Mouse (Mus musculus): ENCODE measurements around the gene Vps26a. TPM values are rescaled to one million over a fixed set of nuclear protein-coding genes. Genes with fewer than 3 reads are reported as not detected.
A peak's percentile ranks its signal among the peaks of the same experiment; 100 is the strongest.

Vps26a gene
- 1.4 and 1.5 TPM in 2 replicates for polyA plus RNA-seq (2012)

DNA sequence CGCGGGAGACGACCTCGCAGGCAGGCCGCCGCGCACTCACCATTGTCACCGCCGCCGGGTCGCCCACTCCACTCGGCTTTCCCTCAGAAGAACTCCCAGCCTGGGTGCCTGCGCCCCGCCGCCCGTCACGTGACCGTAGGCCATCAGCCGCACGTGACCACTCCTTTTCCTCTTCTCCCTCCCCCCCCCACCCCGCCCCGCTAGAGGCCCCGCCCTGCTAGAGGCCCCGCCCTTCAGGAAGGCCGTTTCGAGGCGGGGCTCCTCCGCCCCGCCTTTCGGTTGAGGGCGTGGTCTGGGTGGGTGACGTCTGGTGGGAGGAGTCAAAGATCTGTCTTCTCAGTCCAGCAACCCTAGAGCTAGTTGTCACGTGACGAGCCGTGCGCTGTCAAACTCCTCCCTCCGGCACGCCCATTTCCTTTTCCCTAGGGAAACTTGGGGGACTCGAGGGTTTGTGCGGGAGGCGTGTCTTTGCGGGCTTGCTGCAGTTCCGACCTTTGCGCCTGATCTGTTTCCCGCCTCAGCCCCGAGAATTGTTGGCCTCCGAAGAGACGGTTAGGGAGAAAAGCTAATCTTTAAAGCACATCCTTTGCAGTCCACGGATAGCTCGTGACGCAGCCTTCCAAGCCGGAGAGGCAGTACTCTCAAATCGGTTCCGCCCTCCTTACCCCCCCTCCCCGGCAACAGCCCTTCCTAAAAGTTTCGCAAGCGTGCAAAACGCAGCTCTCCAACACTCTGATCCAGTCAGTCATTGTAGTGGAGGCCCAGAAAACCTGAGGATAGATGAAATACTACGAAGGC lies at the start of gene Vps26a:
Gene Vps26a (minus strand): TSS at position 188 of the 798 bp plus-strand sequence.
- Histone ChIP-seq H3K27me3 (ENCODE audit: control insufficient read depth) (no peaks in the 10 kb centered on the region), H3K4me1 (ENCODE audit: control insufficient read depth) (peaks cover 50% of the 10 kb centered on the region), H3K4me3 (replicated peaks) (peak within 1 kb of the TSS; percentile 74), H3K9me3 (ENCODE audit: control insufficient read depth, low read length) (no peaks in the 10 kb centered on the region), H3K36me3 (ENCODE audit: control insufficient read depth) (peaks cover 4% of the 10 kb centered on the region)
- TF ChIP-seq TAL1 (IDR thresholded peaks at IDR 0.05; ENCODE audit: low read length), result no peak

DNA sequence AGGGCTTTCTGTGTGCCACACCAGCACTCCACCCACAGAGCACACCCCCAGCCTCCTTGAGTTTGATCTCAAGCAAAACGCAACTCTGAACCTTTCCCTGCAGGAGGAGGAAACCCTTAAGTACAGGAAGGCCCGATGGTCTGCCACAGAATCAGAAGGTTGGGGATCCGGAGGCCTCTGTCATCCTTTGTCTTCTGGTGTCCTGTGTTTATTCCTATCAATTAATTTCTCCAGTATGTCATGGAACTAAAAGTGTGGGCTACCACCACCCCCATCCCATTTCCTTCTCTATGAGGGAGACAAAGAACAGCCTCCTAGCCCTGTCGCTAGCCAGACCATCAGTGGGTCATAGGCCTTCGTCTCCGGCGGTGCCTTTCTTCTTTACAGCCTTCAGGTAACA lies 47.9 kb upstream of the Vps26a start:
- peaks cover 3% of the 10 kb centered on the region for H3K4me1 ChIP-seq (ENCODE audit: control insufficient read depth)
- no peaks in the 10 kb centered on the region for H3K36me3 ChIP-seq (ENCODE audit: control insufficient read depth)
- no peak overlapping the region for H3K4me3 ChIP-seq (replicated peaks)
- no peaks in the 10 kb centered on the region for H3K9me3 ChIP-seq (ENCODE audit: control insufficient read depth, low read length)
- H3K27me3 ChIP-seq (ENCODE audit: control insufficient read depth), result no peaks in the 10 kb centered on the region
- TF ChIP-seq GATA1 (IDR thresholded peaks at IDR 0.05; ENCODE audit: low read length), result no peak
- no peak for TF ChIP-seq TAL1 (IDR thresholded peaks at IDR 0.05; ENCODE audit: low read length)

DNA sequence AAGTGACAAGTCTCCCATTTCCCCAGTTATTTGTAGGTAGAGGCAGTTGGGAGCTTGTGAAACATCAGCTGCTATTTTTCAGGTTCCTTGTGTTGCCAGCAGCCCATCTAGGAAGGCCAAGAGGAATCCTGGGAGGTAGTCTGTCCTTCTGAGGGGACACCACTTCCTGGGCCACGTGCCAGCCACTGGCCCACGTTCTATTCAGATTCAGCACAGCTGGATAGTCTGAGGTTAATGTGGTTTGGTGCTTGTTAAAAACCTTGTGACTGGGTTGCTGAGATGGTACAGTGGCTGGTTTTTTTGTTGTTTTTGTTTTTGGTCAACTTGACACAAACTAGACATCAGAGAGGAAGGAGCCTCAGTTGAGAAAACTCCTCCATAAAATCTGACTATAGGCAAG lies 46.2 kb upstream of the Vps26a start:
- H3K4me1 ChIP-seq (ENCODE audit: control insufficient read depth), result no peaks in the 10 kb centered on the region
- H3K4me3 ChIP-seq (replicated peaks), result no peak overlapping the region
- H3K36me3 ChIP-seq (ENCODE audit: control insufficient read depth), result no peaks in the 10 kb centered on the region
- no peaks in the 10 kb centered on the region for H3K9me3 ChIP-seq (ENCODE audit: control insufficient read depth, low read length)
- TF ChIP-seq GATA1 (IDR thresholded peaks at IDR 0.05; ENCODE audit: low read length) (no peak), TAL1 (IDR thresholded peaks at IDR 0.05; ENCODE audit: low read length) (no peak)
- H3K27me3 ChIP-seq (ENCODE audit: control insufficient read depth), result no peaks in the 10 kb centered on the region

DNA sequence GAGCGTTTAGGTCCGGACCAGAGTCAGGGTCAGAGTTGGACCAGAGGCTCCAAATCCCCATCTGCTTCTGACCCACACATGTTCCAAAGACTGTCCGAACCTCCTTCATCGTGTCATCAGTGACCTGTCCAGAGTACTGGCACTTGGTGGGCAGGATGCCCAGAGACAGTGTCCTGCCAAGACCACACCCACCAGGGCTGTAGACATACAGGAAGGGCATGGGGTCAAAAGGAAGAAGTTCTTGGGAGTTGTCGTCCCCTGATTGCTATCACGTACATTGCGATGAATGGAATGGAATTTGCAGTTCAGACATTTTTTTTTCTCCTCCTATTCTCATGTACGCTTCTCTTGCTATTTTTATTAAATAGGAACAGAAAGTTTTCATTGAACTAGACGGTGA lies 43.6 kb upstream of the Vps26a start:
- Histone ChIP-seq H3K4me1 (ENCODE audit: control insufficient read depth) (no peaks in the 10 kb centered on the region), H3K27me3 (ENCODE audit: control insufficient read depth) (no peaks in the 10 kb centered on the region), H3K36me3 (ENCODE audit: control insufficient read depth) (no peaks in the 10 kb centered on the region), H3K4me3 (replicated peaks) (no peak overlapping the region), H3K9me3 (ENCODE audit: control insufficient read depth, low read length) (no peaks in the 10 kb centered on the region)
- TF ChIP-seq GATA1 (IDR thresholded peaks at IDR 0.05; ENCODE audit: low read length) (no peak), TAL1 (IDR thresholded peaks at IDR 0.05; ENCODE audit: low read length) (no peak)

DNA sequence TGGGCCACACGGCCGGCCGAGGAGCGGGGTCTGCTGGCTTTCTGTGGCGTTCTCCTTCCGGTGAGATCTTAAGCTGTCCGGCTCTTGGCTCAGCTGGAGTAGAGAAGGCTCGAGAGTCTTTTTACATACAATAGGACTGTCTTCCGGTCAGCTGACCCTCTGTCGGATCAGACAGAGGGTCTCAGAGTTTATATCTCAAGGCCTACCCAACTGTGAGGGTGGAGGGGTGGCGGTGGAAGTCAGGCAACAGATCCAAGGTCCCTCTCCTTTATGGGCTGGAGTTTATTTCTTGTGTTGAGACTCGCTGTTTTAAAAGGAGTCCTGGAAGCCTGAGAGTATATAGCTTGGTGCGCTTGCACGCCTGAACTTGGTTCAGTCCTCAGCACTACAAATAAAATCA lies 40.7 kb upstream of the Vps26a start, which contains the start of gene Srgn:
Gene Srgn (minus strand): TSS at position 101 of the 400 bp plus-strand sequence.
- H3K27me3 ChIP-seq (ENCODE audit: control insufficient read depth), result no peaks in the 10 kb centered on the region
- no peak within 1 kb of the TSS for H3K4me3 ChIP-seq (replicated peaks)
- peaks cover 7% of the 10 kb centered on the region for H3K4me1 ChIP-seq (ENCODE audit: control insufficient read depth)
- H3K36me3 ChIP-seq (ENCODE audit: control insufficient read depth), result no peaks in the 10 kb centered on the region
- no peak for TF ChIP-seq TAL1 (IDR thresholded peaks at IDR 0.05; ENCODE audit: low read length)
- TF ChIP-seq GATA1 (IDR thresholded peaks at IDR 0.05; ENCODE audit: low read length), result no peak
- H3K9me3 ChIP-seq (ENCODE audit: control insufficient read depth, low read length), result no peaks in the 10 kb centered on the region

DNA sequence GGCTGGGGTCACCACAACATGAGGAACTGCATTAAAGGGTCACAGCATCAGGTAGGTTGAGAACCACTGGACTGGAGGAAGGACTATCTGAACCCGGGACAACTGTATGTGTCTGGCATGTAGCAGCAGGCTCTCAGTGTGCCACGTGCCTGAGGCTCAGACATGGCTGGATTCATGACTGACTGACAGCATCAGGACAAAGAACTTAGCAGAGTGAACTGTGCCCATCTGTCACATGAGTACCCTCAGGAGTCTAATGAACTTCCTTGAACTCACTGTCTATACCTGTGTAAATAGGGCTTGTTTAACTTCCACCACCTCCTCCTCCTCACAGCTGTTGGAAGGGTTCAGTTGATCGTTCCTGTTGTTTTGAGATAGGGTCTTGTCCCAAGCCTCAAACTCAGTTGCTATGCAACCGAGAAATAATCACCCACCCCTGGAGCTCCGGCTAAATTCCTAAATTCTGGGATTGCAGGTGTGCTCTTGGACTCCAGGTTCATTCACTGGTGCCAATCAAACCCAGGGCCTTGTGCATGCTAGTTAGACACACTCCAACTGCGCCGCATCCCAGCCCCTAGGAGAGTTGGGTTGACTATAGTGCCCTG lies 35.8 kb upstream of the Vps26a start:
- H3K4me3 ChIP-seq (replicated peaks), result no peak overlapping the region
- TF ChIP-seq TAL1 (IDR thresholded peaks at IDR 0.05; ENCODE audit: low read length) (no peak), GATA1 (IDR thresholded peaks at IDR 0.05; ENCODE audit: low read length) (no peak)
- H3K36me3 ChIP-seq (ENCODE audit: control insufficient read depth), result no peaks in the 10 kb centered on the region
- peaks cover 37% of the 10 kb centered on the region for H3K4me1 ChIP-seq (ENCODE audit: control insufficient read depth)
- no peaks in the 10 kb centered on the region for H3K27me3 ChIP-seq (ENCODE audit: control insufficient read depth)
- H3K9me3 ChIP-seq (ENCODE audit: control insufficient read depth, low read length), result no peaks in the 10 kb centered on the region

DNA sequence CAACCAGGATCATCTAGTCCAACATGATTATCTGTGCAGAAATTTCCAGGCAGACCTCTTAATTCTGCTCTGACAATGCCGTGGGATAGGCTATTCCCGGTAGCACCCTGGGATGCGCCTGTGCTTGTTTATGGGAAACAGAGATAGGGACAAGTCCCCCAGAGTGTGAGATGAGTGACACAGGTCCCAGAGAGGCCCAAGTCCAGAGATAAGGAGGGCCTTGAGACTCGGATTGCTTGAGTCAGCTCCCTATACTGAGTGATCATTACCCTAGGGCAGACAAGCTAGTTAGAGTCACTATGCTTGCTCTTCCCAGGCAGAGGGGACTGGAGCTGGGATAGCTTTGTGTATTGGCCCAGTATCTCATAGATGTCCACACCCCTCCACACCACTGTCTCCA lies 35.2 kb upstream of the Vps26a start:
- TF ChIP-seq GATA1 (IDR thresholded peaks at IDR 0.05; ENCODE audit: low read length), result peak; percentile 37; the same call in 1 of the 2 replicates
- TF ChIP-seq TAL1 (IDR thresholded peaks at IDR 0.05; ENCODE audit: low read length), result no peak
- no peaks in the 10 kb centered on the region for H3K36me3 ChIP-seq (ENCODE audit: control insufficient read depth)
- H3K4me3 ChIP-seq (replicated peaks), result no peak overlapping the region
- peaks cover 43% of the 10 kb centered on the region for H3K4me1 ChIP-seq (ENCODE audit: control insufficient read depth)
- no peaks in the 10 kb centered on the region for H3K9me3 ChIP-seq (ENCODE audit: control insufficient read depth, low read length)
- H3K27me3 ChIP-seq (ENCODE audit: control insufficient read depth), result no peaks in the 10 kb centered on the region

DNA sequence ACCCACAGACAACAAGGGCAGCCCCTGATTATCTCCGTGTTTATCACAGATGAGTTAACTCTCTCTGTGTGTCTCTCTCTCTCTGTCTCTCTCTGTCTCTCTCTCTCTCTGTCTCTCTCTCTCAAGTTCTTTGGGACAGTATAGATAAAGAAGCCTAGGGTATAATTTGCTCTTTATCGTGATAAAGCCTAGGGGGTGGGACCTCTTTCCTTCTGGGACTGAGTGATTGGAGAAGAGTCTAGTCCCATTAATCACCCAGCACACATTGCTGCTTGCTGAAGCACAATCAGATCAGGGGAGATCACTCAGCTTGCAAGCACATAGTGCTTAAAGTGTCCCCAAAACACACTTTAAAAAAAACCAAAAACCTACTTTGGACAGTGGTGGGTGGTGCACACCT lies 34.3 kb upstream of the Vps26a start:
- Histone ChIP-seq H3K4me3 (replicated peaks) (no peak overlapping the region), H3K27me3 (ENCODE audit: control insufficient read depth) (no peaks in the 10 kb centered on the region), H3K4me1 (ENCODE audit: control insufficient read depth) (peaks cover 43% of the 10 kb centered on the region), H3K9me3 (ENCODE audit: control insufficient read depth, low read length) (no peaks in the 10 kb centered on the region), H3K36me3 (ENCODE audit: control insufficient read depth) (no peaks in the 10 kb centered on the region)
- TF ChIP-seq GATA1 (IDR thresholded peaks at IDR 0.05; ENCODE audit: low read length) (peak; percentile 41), TAL1 (IDR thresholded peaks at IDR 0.05; ENCODE audit: low read length) (peak; percentile 41; the same call in 1 of the 3 replicates)

DNA sequence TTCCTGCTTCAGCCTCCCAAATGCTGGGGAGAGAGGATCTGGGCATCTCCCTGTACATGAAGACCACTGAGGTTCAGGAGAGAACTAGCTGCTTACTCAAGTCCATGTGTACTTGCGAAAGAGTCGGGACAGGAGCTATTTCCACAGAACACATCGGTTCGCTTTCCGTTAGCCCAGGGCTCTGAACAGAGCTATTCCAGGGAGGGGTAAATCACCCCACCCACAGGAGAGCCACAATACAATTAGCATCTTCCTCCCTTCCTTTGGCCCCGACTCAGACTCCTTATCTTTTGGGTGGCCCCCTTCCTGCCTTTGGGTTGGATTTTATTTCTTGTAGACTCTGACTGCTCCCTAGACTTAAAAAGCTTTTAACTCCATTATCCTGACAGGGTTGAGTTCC lies 30.9 kb upstream of the Vps26a start:
- no peak for TF ChIP-seq TAL1 (IDR thresholded peaks at IDR 0.05; ENCODE audit: low read length)
- TF ChIP-seq GATA1 (IDR thresholded peaks at IDR 0.05; ENCODE audit: low read length), result no peak
- H3K9me3 ChIP-seq (ENCODE audit: control insufficient read depth, low read length), result no peaks in the 10 kb centered on the region
- no peak overlapping the region for H3K4me3 ChIP-seq (replicated peaks)
- peaks cover 38% of the 10 kb centered on the region for H3K4me1 ChIP-seq (ENCODE audit: control insufficient read depth)
- H3K36me3 ChIP-seq (ENCODE audit: control insufficient read depth), result no peaks in the 10 kb centered on the region
- no peaks in the 10 kb centered on the region for H3K27me3 ChIP-seq (ENCODE audit: control insufficient read depth)
